Mouse (Mus musculus): ENCODE data around the gene Fbn1. TPM values are rescaled to one million over a fixed set of nuclear protein-coding genes. Genes with fewer than 3 reads are reported as not detected.

Fbn1 gene
- polyA plus RNA-seq, 1 experiment from 2014 or later: 32.8 TPM

DNA sequence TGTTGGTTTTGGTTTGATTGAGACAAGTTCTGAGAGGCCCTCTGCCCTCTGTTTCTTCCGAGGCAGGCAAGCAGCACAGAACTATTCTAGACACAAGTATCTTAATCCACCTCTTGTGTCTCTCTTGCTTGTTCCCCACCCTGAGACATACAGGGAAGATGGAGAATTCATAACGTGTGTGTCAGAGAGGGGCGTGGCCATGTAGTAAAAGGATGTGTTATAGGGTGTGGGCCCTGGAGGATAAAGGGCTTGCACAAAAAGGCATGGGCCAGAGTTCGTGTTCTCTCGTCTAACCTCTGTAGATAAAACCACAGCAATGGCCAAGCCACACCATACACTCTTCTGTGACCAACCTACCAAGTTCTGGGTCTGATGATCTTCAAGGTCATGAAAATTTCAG is 18.8 kb upstream of the Fbn1 start:
- H3K9ac ChIP-seq (ENCODE audit: low read length): no peak overlapping the region
- no peak overlapping the region for H3K27ac ChIP-seq (ENCODE audit: low read length)
- H3K4me1 ChIP-seq (replicated peaks; ENCODE audit: control insufficient read depth, insufficient read depth, low read length): no peaks in the 10 kb centered on the region
- H3K4me2 ChIP-seq (ENCODE audit: low read depth, low read length): no peak overlapping the region
- 78% methylated on average over 5 of the region's 5 CpGs for WGBS
- H3K36me3 ChIP-seq (ENCODE audit: control insufficient read depth, insufficient read depth, low read length): no peaks in the 10 kb centered on the region
- H3K9me3 ChIP-seq (ENCODE audit: control insufficient read depth, low read length): no peaks in the 10 kb centered on the region
- no peak for ATAC-seq (ENCODE audit: low read depth)
- no peak overlapping the region for H3K4me3 ChIP-seq (ENCODE audit: low read length)
- no peaks in the 10 kb centered on the region for H3K27me3 ChIP-seq (ENCODE audit: control insufficient read depth, insufficient read depth, low read depth, low read length)

GRCm38 (mm10) chr2:125525484-125525883 is 17.7 kb upstream of the Fbn1 start:
- no peak overlapping the region for H3K9ac ChIP-seq (ENCODE audit: low read length)
- H3K27ac ChIP-seq (ENCODE audit: low read length): no peak overlapping the region
- H3K4me3 ChIP-seq (ENCODE audit: low read length): no peak overlapping the region
- H3K4me2 ChIP-seq (ENCODE audit: low read depth, low read length): no peak overlapping the region
- WGBS: 62% methylated on average over 2 of the region's 2 CpGs
- ATAC-seq (ENCODE audit: low read depth): no peak
- no peaks in the 10 kb centered on the region for H3K27me3 ChIP-seq (ENCODE audit: control insufficient read depth, insufficient read depth, low read depth, low read length)
- no peaks in the 10 kb centered on the region for H3K9me3 ChIP-seq (ENCODE audit: control insufficient read depth, low read length)
- H3K36me3 ChIP-seq (ENCODE audit: control insufficient read depth, insufficient read depth, low read length): no peaks in the 10 kb centered on the region
- H3K4me1 ChIP-seq (replicated peaks; ENCODE audit: control insufficient read depth, insufficient read depth, low read length): no peaks in the 10 kb centered on the region

DNA sequence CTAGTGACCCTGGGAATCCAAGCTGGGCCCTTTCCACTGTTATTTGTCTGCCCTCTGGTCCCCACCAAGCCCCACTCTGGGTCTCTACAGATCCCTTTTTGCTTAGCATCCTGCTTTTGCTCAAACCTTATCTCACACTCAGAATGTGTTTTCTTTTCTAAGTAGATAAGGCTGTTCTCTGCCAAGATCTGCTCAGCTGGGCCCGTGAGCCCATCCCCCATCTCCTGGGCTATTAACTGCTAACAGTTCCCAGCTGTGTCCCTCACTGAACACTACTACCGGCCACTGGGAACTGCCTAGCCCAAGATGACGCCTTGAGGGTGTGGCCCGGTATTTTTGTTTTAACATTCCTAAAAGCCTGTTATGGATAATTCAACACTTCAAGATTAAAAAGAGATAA is 8.8 kb upstream of the Fbn1 start:
- Histone ChIP-seq H3K27ac (ENCODE audit: low read length) (peak overlapping the region; percentile 73), H3K27me3 (ENCODE audit: control insufficient read depth, insufficient read depth, low read depth, low read length) (no peaks in the 10 kb centered on the region), H3K9me3 (ENCODE audit: control insufficient read depth, low read length) (no peaks in the 10 kb centered on the region), H3K9ac (ENCODE audit: low read length) (no peak overlapping the region), H3K36me3 (ENCODE audit: control insufficient read depth, insufficient read depth, low read length) (no peaks in the 10 kb centered on the region), H3K4me1 (replicated peaks; ENCODE audit: control insufficient read depth, insufficient read depth, low read length) (peaks cover 17% of the 10 kb centered on the region), H3K4me2 (ENCODE audit: low read depth, low read length) (no peak overlapping the region), H3K4me3 (ENCODE audit: low read length) (no peak overlapping the region)
- peak; percentile 96 for ATAC-seq (ENCODE audit: low read depth)
- WGBS: 11% methylated on average over 4 of the region's 4 CpGs

DNA sequence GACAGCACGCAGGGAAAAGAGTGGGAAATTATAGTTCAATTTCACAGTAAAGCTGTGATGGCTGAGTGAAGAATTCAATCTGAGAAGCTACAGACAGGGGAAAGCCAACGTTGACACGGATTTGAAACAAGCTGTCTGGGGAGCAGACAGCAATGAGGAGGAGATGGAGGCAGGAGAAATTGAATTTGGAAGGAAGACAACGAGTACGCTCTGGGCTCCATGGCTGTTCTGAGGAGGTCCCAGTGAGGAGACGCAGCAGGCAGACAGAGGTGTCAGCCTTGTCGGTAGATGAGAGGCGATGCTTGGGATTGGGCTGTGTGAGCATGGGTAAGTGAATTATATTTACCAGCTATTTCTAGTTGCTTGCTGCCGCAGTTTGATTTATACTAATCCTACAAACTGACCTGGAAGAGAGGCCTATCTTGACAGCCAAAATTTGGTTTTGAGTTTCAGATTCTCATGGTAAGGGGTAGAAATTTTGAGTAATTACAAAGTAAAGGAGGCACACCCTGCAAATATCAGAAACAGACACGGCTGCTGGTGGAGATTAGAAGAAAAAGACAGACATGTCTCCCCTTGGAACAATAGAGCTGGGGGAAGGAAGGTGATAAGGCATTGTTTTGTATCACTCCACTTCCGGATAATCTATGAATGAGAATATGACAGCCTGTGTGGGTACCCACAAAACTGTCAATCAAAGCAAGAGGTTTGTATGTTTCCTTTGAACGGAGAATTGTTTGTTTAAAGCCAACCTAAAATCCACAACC is 7.7 kb upstream of the Fbn1 start:
- peak overlapping the region; percentile 24; the same call in 1 of the 2 replicates for H3K9ac ChIP-seq (ENCODE audit: low read length)
- H3K9me3 ChIP-seq (ENCODE audit: control insufficient read depth, low read length): no peaks in the 10 kb centered on the region
- WGBS: 50% methylated on average over 12 of the region's 12 CpGs
- H3K4me1 ChIP-seq (replicated peaks; ENCODE audit: control insufficient read depth, insufficient read depth, low read length): peaks cover 17% of the 10 kb centered on the region
- H3K4me2 ChIP-seq (ENCODE audit: low read depth, low read length): no peak overlapping the region
- peak overlapping the region; percentile 73 for H3K27ac ChIP-seq (ENCODE audit: low read length)
- no peaks in the 10 kb centered on the region for H3K36me3 ChIP-seq (ENCODE audit: control insufficient read depth, insufficient read depth, low read length)
- H3K4me3 ChIP-seq (ENCODE audit: low read length): no peak overlapping the region
- no peaks in the 10 kb centered on the region for H3K27me3 ChIP-seq (ENCODE audit: control insufficient read depth, insufficient read depth, low read depth, low read length)
- no peak; the same call in 1 of the 2 replicates for ATAC-seq (ENCODE audit: low read depth)

- Histone ChIP-seq H3K4me3 (ENCODE audit: low read length) (no peak overlapping the region), H3K9ac (ENCODE audit: low read length) (no peak overlapping the region), H3K27me3 (ENCODE audit: control insufficient read depth, insufficient read depth, low read depth, low read length) (no peaks in the 10 kb centered on the region), H3K36me3 (ENCODE audit: control insufficient read depth, insufficient read depth, low read length) (no peaks in the 10 kb centered on the region), H3K27ac (ENCODE audit: low read length) (no peak overlapping the region), H3K9me3 (ENCODE audit: control insufficient read depth, low read length) (no peaks in the 10 kb centered on the region), H3K4me1 (replicated peaks; ENCODE audit: control insufficient read depth, insufficient read depth, low read length) (peaks cover 17% of the 10 kb centered on the region), H3K4me2 (ENCODE audit: low read depth, low read length) (no peak overlapping the region)
- 54% methylated on average over 3 of the region's 3 CpGs for WGBS
- ATAC-seq (ENCODE audit: low read depth): no peak
These were observed 6.6 kb upstream of the Fbn1 start for GRCm38 (mm10) chr2:125514391-125514790.

GRCm38 (mm10) chr2:125512544-125512943 is 4.8 kb upstream of the Fbn1 start:
- no peak overlapping the region for H3K9ac ChIP-seq (ENCODE audit: low read length)
- H3K27me3 ChIP-seq (ENCODE audit: control insufficient read depth, insufficient read depth, low read depth, low read length): no peaks in the 10 kb centered on the region; the same call in 1 of the 2 replicates
- no peak overlapping the region for H3K4me2 ChIP-seq (ENCODE audit: low read depth, low read length)
- no peaks in the 10 kb centered on the region for H3K9me3 ChIP-seq (ENCODE audit: control insufficient read depth, low read length)
- ATAC-seq (ENCODE audit: low read depth): no peak
- no peak overlapping the region for H3K4me3 ChIP-seq (ENCODE audit: low read length)
- no peak overlapping the region for H3K27ac ChIP-seq (ENCODE audit: low read length)
- 80% methylated on average over 4 of the region's 4 CpGs for WGBS
- no peaks in the 10 kb centered on the region for H3K36me3 ChIP-seq (ENCODE audit: control insufficient read depth, insufficient read depth, low read length)
- peaks cover 17% of the 10 kb centered on the region for H3K4me1 ChIP-seq (replicated peaks; ENCODE audit: control insufficient read depth, insufficient read depth, low read length)

DNA sequence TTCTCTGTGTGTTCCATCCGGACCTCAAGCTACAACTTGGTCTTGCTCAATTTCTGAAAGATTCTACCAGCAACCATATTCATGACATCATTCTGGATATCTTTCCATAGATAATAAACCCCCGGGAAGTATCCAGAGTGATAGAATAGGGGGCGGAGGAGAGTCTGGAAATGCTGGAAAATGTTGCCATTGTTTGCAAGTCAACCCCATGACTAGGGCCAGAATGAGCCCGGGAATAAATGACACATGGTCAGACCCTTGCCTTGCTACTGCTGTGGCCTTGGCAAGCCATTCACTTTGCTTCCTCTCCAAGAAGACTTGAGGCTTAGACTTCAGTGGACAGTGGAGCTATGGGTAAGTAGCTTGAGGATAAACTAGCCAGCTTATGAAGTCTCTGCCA is 4.1 kb upstream of the Fbn1 start:
- 68% methylated on average over 4 of the region's 4 CpGs for WGBS
- peaks cover 20% of the 10 kb centered on the region for H3K4me1 ChIP-seq (replicated peaks; ENCODE audit: control insufficient read depth, insufficient read depth, low read length)
- H3K9me3 ChIP-seq (ENCODE audit: control insufficient read depth, low read length): no peaks in the 10 kb centered on the region
- ATAC-seq (ENCODE audit: low read depth): no peak
- H3K27me3 ChIP-seq (ENCODE audit: control insufficient read depth, insufficient read depth, low read depth, low read length): no peaks in the 10 kb centered on the region; the same call in 1 of the 2 replicates
- no peak overlapping the region for H3K27ac ChIP-seq (ENCODE audit: low read length)
- H3K36me3 ChIP-seq (ENCODE audit: control insufficient read depth, insufficient read depth, low read length): no peaks in the 10 kb centered on the region
- H3K4me3 ChIP-seq (ENCODE audit: low read length): no peak overlapping the region
- no peak overlapping the region for H3K9ac ChIP-seq (ENCODE audit: low read length)
- no peak overlapping the region for H3K4me2 ChIP-seq (ENCODE audit: low read depth, low read length)

GRCm38 (mm10) chr2:125510752-125511151 is 3.0 kb upstream of the Fbn1 start:
- Histone ChIP-seq H3K36me3 (ENCODE audit: control insufficient read depth, insufficient read depth, low read length) (no peaks in the 10 kb centered on the region), H3K27me3 (ENCODE audit: control insufficient read depth, insufficient read depth, low read depth, low read length) (no peaks in the 10 kb centered on the region; the same call in 1 of the 2 replicates), H3K4me2 (ENCODE audit: low read depth, low read length) (no peak overlapping the region), H3K27ac (ENCODE audit: low read length) (no peak overlapping the region), H3K4me1 (replicated peaks; ENCODE audit: control insufficient read depth, insufficient read depth, low read length) (peaks cover 14% of the 10 kb centered on the region), H3K4me3 (ENCODE audit: low read length) (no peak overlapping the region), H3K9me3 (ENCODE audit: control insufficient read depth, low read length) (no peaks in the 10 kb centered on the region), H3K9ac (ENCODE audit: low read length) (no peak overlapping the region)
- 73% methylated on average over 2 of the region's 2 CpGs for WGBS
- no peak for ATAC-seq (ENCODE audit: low read depth)

- no peaks in the 10 kb centered on the region for H3K9me3 ChIP-seq (ENCODE audit: control insufficient read depth, low read length)
- no peak overlapping the region for H3K4me3 ChIP-seq (ENCODE audit: low read length)
- WGBS: 93% methylated on average over 5 of the region's 5 CpGs
- H3K4me2 ChIP-seq (ENCODE audit: low read depth, low read length): no peak overlapping the region
- no peaks in the 10 kb centered on the region for H3K36me3 ChIP-seq (ENCODE audit: control insufficient read depth, insufficient read depth, low read length)
- peaks cover 5% of the 10 kb centered on the region; the same call in 1 of the 2 replicates for H3K27me3 ChIP-seq (ENCODE audit: control insufficient read depth, insufficient read depth, low read depth, low read length)
- H3K4me1 ChIP-seq (replicated peaks; ENCODE audit: control insufficient read depth, insufficient read depth, low read length): peaks cover 7% of the 10 kb centered on the region
- no peak overlapping the region for H3K27ac ChIP-seq (ENCODE audit: low read length)
- ATAC-seq (ENCODE audit: low read depth): no peak
- H3K9ac ChIP-seq (ENCODE audit: low read length): no peak overlapping the region
These were observed 588 bp upstream of the Fbn1 start for GRCm38 (mm10) chr2:125508381-125508780.

Data from lung, embryonic 16.5 days (tissue).